Mouse (Mus musculus) embryonic facial prominence, embryonic 11.5 days (tissue): ENCODE results near the gene Xntrpc. TPM values are rescaled to one million over a fixed set of nuclear protein-coding genes. Genes with fewer than 3 reads are reported as not detected.

Source experiments
- ATAC-seq: fragments of 200-750 bp; cut with Nextera tagmentation; replicated peaks from 2 replicates; pipeline ENCODE4 v1.8.0; 2017; ENCODE audit warnings: low read depth; ENCODE audit not compliant: insufficient number of reproducible peaks, low FRiP score, low TSS enrichment
- DNase-seq: peaks from one replicate; pipeline ENCODE4 v3.0.0-alpha.2; 2015; ENCODE audit warnings: low spot score
- H3K27ac ChIP-seq: fragments of 300-500 bp; sonication (generic); replicated peaks from 2 replicates; pipeline ENCODE4 v1.5.1; 2014; ENCODE audit warnings: mild to moderate bottlenecking, low read depth, low read length, control low read depth
- H3K27me3 ChIP-seq: fragments of 300-500 bp; sonication (generic); 2 replicates; pipeline ENCODE4 v1.6.1; 2014; ENCODE audit warnings: mild to moderate bottlenecking, low read length, moderate library complexity, mixed read lengths; ENCODE audit not compliant: control insufficient read depth, insufficient read depth
- H3K36me3 ChIP-seq: fragments of 300-500 bp; sonication (generic); replicated peaks from 2 replicates; pipeline ENCODE4 v1.6.1; 2014; ENCODE audit warnings: low read depth, mild to moderate bottlenecking, low read length, moderate library complexity, mixed read lengths; ENCODE audit not compliant: control insufficient read depth, insufficient read depth
- H3K4me1 ChIP-seq: fragments of 300-500 bp; sonication (generic); 2 replicates; pipeline ENCODE4 v1.6.1; 2014; ENCODE audit warnings: low read length, mixed read lengths; ENCODE audit not compliant: control insufficient read depth, insufficient read depth
- H3K4me2 ChIP-seq: fragments of 300-500 bp; sonication (generic); 2 replicates; pipeline ENCODE4 v1.6.1; 2014; ENCODE audit warnings: low read depth, mild to moderate bottlenecking, control low read depth, low read length, moderate library complexity
- H3K4me3 ChIP-seq: fragments of 300-500 bp; sonication (generic); 2 replicates; pipeline ENCODE4 v1.5.1; 2014; ENCODE audit warnings: low read depth, low read length, control low read depth
- H3K9ac ChIP-seq: fragments of 300-500 bp; sonication (generic); replicated peaks from 2 replicates; pipeline ENCODE4 v1.6.1; 2014; ENCODE audit warnings: mild to moderate bottlenecking, control low read depth, low read length
- H3K9me3 ChIP-seq: fragments of 300-500 bp; sonication (generic); replicated peaks from 2 replicates; pipeline ENCODE4 v1.6.1; 2016; ENCODE audit warnings: mild to moderate bottlenecking, low read length, inconsistent platforms, mixed read lengths; ENCODE audit not compliant: control insufficient read depth
- WGBS: fragments of 180-500 bp; shearing (Covaris S2); extraction: QIAGEN DNeasy Blood & Tissue Kit; methylation state at CpG from one replicate; pipeline ENCODE4 v1.1.7; 2014; 5-methylcytosine and 5-hydroxymethylcytosine counted together
- polyA plus RNA-seq: library from polyadenylated mRNA; unstranded; fragments of >200 nt; fragmentation: Nextera tagmentation; extraction: Ambion mirVana; gene quantifications from 2 replicates; pipeline ENCODE4 v1.2.1, GENCODE M21; 2014

Gene Xntrpc
- polyA plus RNA-seq, 1 experiment from 2014 or later = 1.4 TPM

GRCm38 (mm10) chr7:102063891-102064290, 1.6 kb upstream of the Xntrpc start:
- no peak for DNase-seq
- H3K27ac ChIP-seq = no peak overlapping the region
- no peaks in the 10 kb centered on the region for H3K9me3 ChIP-seq
- no peaks in the 10 kb centered on the region for H3K27me3 ChIP-seq
- H3K9ac ChIP-seq = no peak overlapping the region
- H3K4me1 ChIP-seq = peaks cover 4% of the 10 kb centered on the region; the same call in 1 of the 2 replicates
- ATAC-seq = no peak
- H3K4me3 ChIP-seq = peak overlapping the region; percentile 78
- WGBS = 84% methylated on average over 9 of the region's 9 CpGs
- peak overlapping the region; percentile 56; the same call in 1 of the 2 replicates for H3K4me2 ChIP-seq
- H3K36me3 ChIP-seq = peaks cover 3% of the 10 kb centered on the region

DNA sequence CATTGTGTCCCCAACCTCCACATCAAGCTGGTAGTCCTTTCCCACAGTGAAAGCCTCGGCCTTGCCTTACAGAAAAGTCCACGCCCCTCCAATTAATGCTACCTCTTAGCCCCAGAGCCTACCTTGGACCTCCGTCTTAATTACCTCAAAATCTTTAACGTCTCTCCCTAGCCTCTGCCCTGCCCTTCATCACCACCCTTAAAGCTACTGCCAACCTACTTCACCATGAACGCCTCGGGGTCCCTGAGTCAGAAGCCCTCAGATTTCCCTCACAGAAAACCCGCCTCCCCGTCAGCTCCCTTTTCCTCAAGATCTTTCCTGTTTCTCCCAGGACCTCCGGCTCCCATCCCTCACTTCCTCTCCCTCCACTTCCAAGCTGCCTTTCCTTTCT, 863 bp upstream of the Xntrpc start:
- H3K27me3 ChIP-seq = no peaks in the 10 kb centered on the region
- H3K36me3 ChIP-seq = no peaks in the 10 kb centered on the region
- 2% methylated on average over 9 of the region's 9 CpGs for WGBS
- no peaks in the 10 kb centered on the region for H3K9me3 ChIP-seq
- DNase-seq = peak; percentile 2
- ATAC-seq = peak; percentile 44
- H3K27ac ChIP-seq = 0 out of 2 replicates have a peak overlapping the region, but pooled peaks have one; percentile 49
- H3K4me1 ChIP-seq = peaks cover 4% of the 10 kb centered on the region; the same call in 1 of the 2 replicates
- peak overlapping the region; percentile 56 for H3K4me2 ChIP-seq
- peak overlapping the region; percentile 80 for H3K9ac ChIP-seq
- H3K4me3 ChIP-seq = peak overlapping the region; percentile 78

DNA sequence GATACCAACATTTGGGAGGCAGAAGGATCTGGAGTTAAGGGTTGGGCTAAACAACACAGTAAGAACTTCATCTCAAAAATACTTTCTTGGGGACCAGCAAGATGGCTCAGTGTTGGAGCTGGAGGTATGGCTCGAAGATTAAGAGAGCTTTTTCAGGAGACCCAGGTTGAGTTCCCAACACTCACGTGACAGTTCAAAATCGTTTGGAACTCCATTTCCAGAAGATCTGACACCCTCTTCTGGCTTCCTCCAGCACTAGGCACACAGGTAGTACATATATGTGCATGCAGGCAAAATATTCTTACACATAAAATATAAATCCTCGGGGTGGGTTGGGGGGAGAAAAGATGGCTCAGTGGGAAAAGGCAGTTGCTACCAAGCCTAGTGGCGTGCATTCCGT, 850 bp downstream of the Xntrpc start:
- ATAC-seq (no peak), DNase-seq (no peak)
- Histone ChIP-seq H3K4me3 (peak overlapping the region; percentile 78), H3K9me3 (no peaks in the 10 kb centered on the region), H3K4me1 (peaks cover 4% of the 10 kb centered on the region; the same call in 1 of the 2 replicates), H3K36me3 (no peaks in the 10 kb centered on the region), H3K9ac (peak overlapping the region; percentile 80), H3K4me2 (peak overlapping the region; percentile 56), H3K27ac (no peak overlapping the region), H3K27me3 (no peaks in the 10 kb centered on the region)
- 80% methylated on average over 6 of the region's 6 CpGs for WGBS

GRCm38 (mm10) chr7:102076714-102077296, 11.3 kb downstream of the Xntrpc start:
- Histone ChIP-seq H3K4me3 (no peak overlapping the region), H3K27ac (no peak overlapping the region), H3K36me3 (peaks cover 14% of the 10 kb centered on the region), H3K4me1 (no peaks in the 10 kb centered on the region), H3K9ac (no peak overlapping the region), H3K9me3 (no peaks in the 10 kb centered on the region), H3K4me2 (no peak overlapping the region), H3K27me3 (no peaks in the 10 kb centered on the region)
- 90% methylated on average over 7 of the region's 7 CpGs for WGBS
- ATAC-seq (peak; percentile 50; the same call in 1 of the 2 replicates), DNase-seq (peak; percentile 33)

DNA sequence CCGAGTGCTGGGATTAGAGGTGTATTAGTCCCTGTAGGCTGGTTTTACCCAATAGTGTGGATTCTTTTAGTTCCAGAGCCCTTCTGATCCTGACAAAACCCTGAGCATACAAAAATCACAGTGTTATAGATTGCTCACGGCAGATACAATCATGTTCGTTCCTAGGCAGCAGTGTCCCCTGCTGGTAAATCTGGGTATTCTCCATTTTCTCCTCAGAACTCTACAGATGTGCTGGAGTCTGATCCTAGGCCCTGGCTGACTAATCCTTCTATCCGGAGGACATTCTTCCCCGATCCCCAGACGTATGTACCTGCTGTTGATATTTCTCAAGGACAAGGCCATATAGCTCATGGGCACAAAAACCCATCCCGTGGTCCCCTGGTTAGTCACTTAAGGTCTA, 13.0 kb downstream of the Xntrpc start:
- no peaks in the 10 kb centered on the region for H3K9me3 ChIP-seq
- no peak for ATAC-seq
- peaks cover 17% of the 10 kb centered on the region for H3K36me3 ChIP-seq
- H3K4me1 ChIP-seq = no peaks in the 10 kb centered on the region
- H3K4me2 ChIP-seq = no peak overlapping the region
- no peak overlapping the region for H3K4me3 ChIP-seq
- no peak overlapping the region for H3K9ac ChIP-seq
- H3K27me3 ChIP-seq = no peaks in the 10 kb centered on the region
- H3K27ac ChIP-seq = no peak overlapping the region
- WGBS = 82% methylated on average over 7 of the region's 7 CpGs
- peak; percentile 38 for DNase-seq

- H3K9ac ChIP-seq = no peak overlapping the region
- H3K4me2 ChIP-seq = no peak overlapping the region
- H3K4me3 ChIP-seq = no peak overlapping the region
- 92% methylated on average over 8 of the region's 8 CpGs for WGBS
- DNase-seq = no peak
- no peaks in the 10 kb centered on the region for H3K9me3 ChIP-seq
- H3K27ac ChIP-seq = no peak overlapping the region
- no peaks in the 10 kb centered on the region for H3K4me1 ChIP-seq
- H3K36me3 ChIP-seq = peaks cover 17% of the 10 kb centered on the region
- no peak for ATAC-seq
- no peaks in the 10 kb centered on the region for H3K27me3 ChIP-seq
Measured at GRCm38 (mm10) chr7:102080311-102080710, 14.8 kb downstream of the Xntrpc start.

- Histone ChIP-seq H3K9me3 (no peaks in the 10 kb centered on the region), H3K27me3 (no peaks in the 10 kb centered on the region), H3K4me3 (no peak overlapping the region), H3K27ac (no peak overlapping the region), H3K4me1 (no peaks in the 10 kb centered on the region), H3K4me2 (no peak overlapping the region), H3K36me3 (peaks cover 12% of the 10 kb centered on the region), H3K9ac (no peak overlapping the region)
- 98% methylated on average over 5 of the region's 5 CpGs for WGBS
- DNase-seq (no peak), ATAC-seq (no peak)
Measured at GRCm38 (mm10) chr7:102081784-102082183, 16.3 kb downstream of the Xntrpc start.

GRCm38 (mm10) chr7:102082816-102083215, 17.3 kb downstream of the Xntrpc start, which contains the start of gene Trpc2:
TSS of gene Trpc2 (plus strand) at chr7:102083116.
- no peak within 1 kb of the TSS for H3K27ac ChIP-seq
- H3K36me3 ChIP-seq = peaks cover 9% of the 10 kb centered on the region
- DNase-seq (no peak), ATAC-seq (no peak)
- no peaks in the 10 kb centered on the region for H3K4me1 ChIP-seq
- no peaks in the 10 kb centered on the region for H3K9me3 ChIP-seq
- no peaks in the 10 kb centered on the region for H3K27me3 ChIP-seq
- H3K4me3 ChIP-seq = no peak within 1 kb of the TSS
- H3K9ac ChIP-seq = no peak within 1 kb of the TSS
- WGBS = 77% methylated on average over 5 of the region's 5 CpGs
- no peak within 1 kb of the TSS for H3K4me2 ChIP-seq
